Mouse (Mus musculus) G1E (cell line): Measurements from ENCODE around the gene Zfp362.

Experiments used
- CTCF ChIP-seq: IDR thresholded peaks from 2 replicates; pipeline ENCODE4 v1.5.1; 2012; ENCODE audit warnings: low read depth, low read length, inconsistent platforms, mixed read lengths
- GATA1 ChIP-seq: IDR thresholded peaks from 2 replicates; pipeline ENCODE4 v1.6.1; 2012; ENCODE audit warnings: borderline replicate concordance, low read length, inconsistent platforms, mixed read lengths
- GATA2 ChIP-seq: IDR thresholded peaks from 2 replicates; pipeline ENCODE4 v1.6.1; 2012; ENCODE audit warnings: low read depth, low read length, inconsistent platforms, borderline replicate concordance
- TAL1 ChIP-seq: conservative IDR thresholded peaks from 2 replicates; pipeline ENCODE4 v1.6.1; 2012; ENCODE audit warnings: low read depth, low read length, inconsistent platforms, mixed read lengths

GRCm38 (mm10) chr4:128806043-128806826, at the start of gene Zfp362:
- TF ChIP-seq CTCF (no peak), TAL1 (no peak), GATA2 (no peak), GATA1 (no peak)
